24 mouse cellular contexts compared by ENCODE assay signal in genomic region chr12:111550679-111551078, GRCm38 (mm10). TPM values are rescaled to one million over a fixed set of nuclear protein-coding genes. Genes with fewer than 3 reads are reported as not detected.
A peak's percentile ranks its signal among the peaks of the same experiment; 100 is the strongest.
DNase-seq lines count a peak whose midpoint lies in the region; ATAC-seq and TF ChIP-seq lines count a peak whose summit lies in the region.
"Had no signal": no experiment of that assay in that cellular context is flagged by ENCODE, and none has a peak within 500 bp of the region (broad histone marks: within the 10 kb centered on the region; RNA-seq: fewer than 3 reads in every experiment).

No protein-coding gene starts in this region.

- no peak overlapping the region for H3K4me2 ChIP-seq in kidney, postnatal 0 days (ENCODE audit: low read length)
- no peak overlapping the region for H3K4me2 ChIP-seq in intestine, embryonic 15.5 days (replicated peaks)
- H3K4me2 ChIP-seq: embryonic facial prominence, embryonic 12.5 days; forebrain, embryonic 12.5 days; hindbrain, embryonic 15.5 days; kidney, embryonic 15.5 days; lung, embryonic 15.5 days; neural tube, embryonic 12.5 days; stomach, embryonic 15.5 days had no signal

- H3K36me3 ChIP-seq in kidney, postnatal 0 days (ENCODE audit: insufficient read depth, low read length) = 0 out of 2 replicates have a peak, but pooled peaks cover 5% of the 10 kb centered on the region
- H3K36me3 ChIP-seq in ES-Bruce4 (ENCODE audit: control insufficient read depth, insufficient read depth, low read length, poor library complexity, severe bottlenecking) (peaks cover 23% of the 10 kb centered on the region), MEL (ENCODE audit: control insufficient read depth in 1 of 2, insufficient read depth in 2 of 2, low read length in 2 of 2) (peaks cover 3 to 6% of the 10 kb centered on the region in 2 experiments; a peak in 2 of 4 replicates)
- H3K36me3 ChIP-seq in intestine, embryonic 15.5 days = peaks cover 4% of the 10 kb centered on the region; the same call in 1 of the 2 replicates

- no peak overlapping the region for H3K4me3 ChIP-seq in kidney, postnatal 0 days (replicated peaks; ENCODE audit: low read depth, low read length)
- H3K4me3 ChIP-seq in ES-Bruce4 (ENCODE audit: low read depth, low read length) (no peak overlapping the region), MEL (ENCODE audit: control insufficient read depth in 1 of 2, insufficient read depth in 1 of 2, low read depth in 2 of 2, low read length in 2 of 2) (no peak overlapping the region)
- H3K4me3 ChIP-seq in intestine, embryonic 15.5 days (replicated peaks) = no peak overlapping the region
- H3K4me3 ChIP-seq: embryonic facial prominence, embryonic 12.5 days; forebrain, embryonic 12.5 days; hindbrain, embryonic 15.5 days; kidney, embryonic 15.5 days; lung, embryonic 15.5 days; megakaryocyte, embryonic 14.5 days; neural tube, embryonic 12.5 days; stomach, embryonic 15.5 days had no signal

- no peak for TF ChIP-seq EP300 in ES-Bruce4 (IDR thresholded peaks at IDR 0.05; ENCODE audit: insufficient read depth, low read depth, low read length)
- no peak for TF ChIP-seq EP300 in MEL (IDR thresholded peaks at IDR 0.05; ENCODE audit: low read depth in 1 of 2, low read length in 2 of 2)

- H3K4me1 ChIP-seq in kidney, postnatal 0 days (replicated peaks; ENCODE audit: insufficient read depth, low read length) = no peaks in the 10 kb centered on the region
- H3K4me1 ChIP-seq in ES-Bruce4 (ENCODE audit: control insufficient read depth, insufficient read depth, low read length) (peaks cover 3% of the 10 kb centered on the region), MEL (ENCODE audit: control insufficient read depth in 1 of 2, insufficient read depth in 2 of 2, low read length in 2 of 2) (0 out of 4 replicates have a peak, but pooled peaks cover 0 to 2% of the 10 kb centered on the region in 2 experiments)
- H3K4me1 ChIP-seq in intestine, embryonic 15.5 days (replicated peaks) = no peaks in the 10 kb centered on the region
- H3K4me1 ChIP-seq: embryonic facial prominence, embryonic 12.5 days; forebrain, embryonic 12.5 days; hindbrain, embryonic 15.5 days; kidney, embryonic 15.5 days; lung, embryonic 15.5 days; neural tube, embryonic 12.5 days; stomach, embryonic 15.5 days had no signal

- TF ChIP-seq CTCF in kidney, postnatal 0 days (IDR thresholded peaks at IDR 0.05; ENCODE audit: low read depth) = peak; percentile 52; the same call in 1 of the 2 replicates
- TF ChIP-seq CTCF in ES-Bruce4 (IDR thresholded peaks at IDR 0.05; ENCODE audit: low read depth, low read length) (no peak), MEL (IDR thresholded peaks at IDR 0.05 in 2 of 3, conservative IDR thresholded peaks at IDR 0.05 in 1 of 3; ENCODE audit: control insufficient read depth in 1 of 3, insufficient read depth in 1 of 3, low read depth in 2 of 3, low read length in 3 of 3, poor library complexity in 1 of 3, severe bottlenecking in 1 of 3) (peak in 1 of 3 experiments; percentile 17; a peak in 1 of 6 replicates)

- 37% methylated on average over 1 of the region's 1 CpGs for whole genome bisulfite sequencing in kidney, postnatal 0 days
- WGBS in intestine, embryonic 15.5 days = 47% methylated on average over 1 of the region's 1 CpGs

- H3K79me2 ChIP-seq in MEL (ENCODE audit: control insufficient read depth, insufficient read depth, low read length, poor library complexity) = no peaks in the 10 kb centered on the region

- no peak for TF ChIP-seq POLR2A in ES-Bruce4 (IDR thresholded peaks at IDR 0.05; ENCODE audit: insufficient read depth, low read length)
- TF ChIP-seq POLR2A in MEL (IDR thresholded peaks at IDR 0.05; ENCODE audit: control insufficient read depth in 1 of 2, insufficient read depth in 1 of 2, low read depth in 1 of 2, low read length in 2 of 2, poor library complexity in 1 of 2) = no peak

- no peak for ATAC-seq in kidney, postnatal 0 days (replicated peaks; ENCODE audit: low FRiP score, low read depth)
- ATAC-seq in intestine, embryonic 15.5 days = no peak
- ATAC-seq: CD4-positive, CD25-positive, alpha-beta regulatory T cell, adult 4 months had no signal

- no peak for DNase-seq in kidney, postnatal 0 days (ENCODE audit: low spot score)
- no peak for DNase-seq in kidney, postnatal 4 days
- DNase-seq in MEL (ENCODE audit: low read depth, low spot score) (no peak), MN1 (ENCODE audit: low spot score) (no peak)
- DNase-seq in thymus, postnatal 36 days = no peak
- DNase-seq in right cerebral cortex, postnatal 36 days (ENCODE audit: low spot score in 2 of 2) = no peak
- DNase-seq: cerebellum, postnatal 14 days; heart, adult 11 months; heart, postnatal 10 days; layer of hippocampus, adult 9-11 months; retina, postnatal 1 day; spleen, adult 18-20 months; thymus, postnatal 14 days had no signal

- H3K27me3 ChIP-seq in kidney, postnatal 0 days (ENCODE audit: insufficient read depth, low read length) = no peaks in the 10 kb centered on the region
- H3K27me3 ChIP-seq in ES-Bruce4 (ENCODE audit: control insufficient read depth, insufficient read depth, low read length, poor library complexity, severe bottlenecking) (no peaks in the 10 kb centered on the region), MEL (ENCODE audit: control insufficient read depth in 1 of 2, insufficient read depth in 2 of 2, low read length in 2 of 2) (no peaks in the 10 kb centered on the region)
- H3K27me3 ChIP-seq in intestine, embryonic 15.5 days (replicated peaks) = no peaks in the 10 kb centered on the region
- H3K27me3 ChIP-seq: embryonic facial prominence, embryonic 12.5 days; forebrain, embryonic 12.5 days; hindbrain, embryonic 15.5 days; kidney, embryonic 15.5 days; lung, embryonic 15.5 days; megakaryocyte, embryonic 14.5 days; neural tube, embryonic 12.5 days; stomach, embryonic 15.5 days had no signal

- H3K9me3 ChIP-seq in kidney, postnatal 0 days (replicated peaks; ENCODE audit: low read length) = no peaks in the 10 kb centered on the region
- no peaks in the 10 kb centered on the region for H3K9me3 ChIP-seq in ES-Bruce4 (replicated peaks; ENCODE audit: control insufficient read depth, insufficient read depth, low read length, poor library complexity, severe bottlenecking)
- H3K9me3 ChIP-seq in MEL (replicated peaks; ENCODE audit: insufficient read depth, low read length) = no peaks in the 10 kb centered on the region
- H3K9me3 ChIP-seq in intestine, embryonic 15.5 days = no peaks in the 10 kb centered on the region
- H3K9me3 ChIP-seq: embryonic facial prominence, embryonic 12.5 days; forebrain, embryonic 12.5 days; hindbrain, embryonic 15.5 days; kidney, embryonic 15.5 days; lung, embryonic 15.5 days; megakaryocyte, embryonic 14.5 days; neural tube, embryonic 12.5 days; stomach, embryonic 15.5 days had no signal

- TF ChIP-seq RAD21 in MEL (IDR thresholded peaks at IDR 0.05; ENCODE audit: low read depth, low read length) = no peak

- H3K27ac ChIP-seq in kidney, postnatal 0 days = no peak overlapping the region
- H3K27ac ChIP-seq in ES-Bruce4 (ENCODE audit: insufficient read depth, low read length) = peak overlapping the region; percentile 1; the same call in 1 of the 2 replicates
- no peak overlapping the region for H3K27ac ChIP-seq in MEL (ENCODE audit: control insufficient read depth, low read depth, low read length)
- H3K27ac ChIP-seq in intestine, embryonic 15.5 days = 0 out of 2 replicates have a peak overlapping the region, but pooled peaks have one; percentile 5
- H3K27ac ChIP-seq: embryonic facial prominence, embryonic 12.5 days; forebrain, embryonic 12.5 days; hindbrain, embryonic 15.5 days; kidney, embryonic 15.5 days; lung, embryonic 15.5 days; neural tube, embryonic 12.5 days; stomach, embryonic 15.5 days had no signal

- H3K9ac ChIP-seq in kidney, postnatal 0 days (ENCODE audit: low read depth, low read length) = no peak overlapping the region
- no peak overlapping the region for H3K9ac ChIP-seq in ES-Bruce4 (ENCODE audit: low read depth, poor library complexity, severe bottlenecking)
- no peak overlapping the region for H3K9ac ChIP-seq in MEL (ENCODE audit: control insufficient read depth, low read depth, low read length, poor library complexity, severe bottlenecking)
- no peak overlapping the region for H3K9ac ChIP-seq in intestine, embryonic 15.5 days
- H3K9ac ChIP-seq: embryonic facial prominence, embryonic 12.5 days; forebrain, embryonic 12.5 days; hindbrain, embryonic 15.5 days; kidney, embryonic 15.5 days; lung, embryonic 15.5 days; neural tube, embryonic 12.5 days; stomach, embryonic 15.5 days had no signal

TF ChIP-seq in MEL, 35 proteins besides CTCF, POLR2A, EP300 and RAD21:
- TF ChIP-seq ZKSCAN1 (IDR thresholded peaks at IDR 0.05; ENCODE audit: low read depth, low read length) (no peak), SMC3 (IDR thresholded peaks at IDR 0.05; ENCODE audit: low read depth, low read length) (peak; percentile 8; the same call in 1 of the 2 replicates)

RNA-seq across cellular contexts. Expression of gene Eif5, which starts 12.9 kb away (rescaled TPM):
- 673 and 701 TPM in 2 replicates for polyA plus RNA-seq in kidney, postnatal 0 days (2015; fragmentation: Nextera tagmentation; extraction: Ambion mirVana)
- polyA plus RNA-seq in ES-Bruce4 (2011; ENCODE audit: insufficient read depth, insufficient read length, low read depth, missing spikeins) = 315 and 323 TPM in 2 replicates
- 183 and 201 TPM in 2 replicates for total RNA-seq in MEL (2012; rRNA removed)
- 100 to 1,000 TPM; 276 to 330 TPM for polyA plus RNA-seq in MEL (2012; ENCODE audit: insufficient read depth in 1 of 2, insufficient read length in 2 of 2, low read depth in 1 of 2, low replicate concordance in 2 of 2, missing spikeins in 1 of 2)
- polyA plus RNA-seq in intestine, embryonic 15.5 days (2015; fragmentation: Nextera tagmentation; extraction: Ambion mirVana) = 574 and 692 TPM in 2 replicates

RNA-seq across cellular contexts. Expression of gene Mark3, which starts 23.6 kb away (rescaled TPM):
- polyA plus RNA-seq in kidney, postnatal 0 days (2015; fragmentation: Nextera tagmentation; extraction: Ambion mirVana) = 37.9 and 38.6 TPM in 2 replicates
- 86.1 and 90.2 TPM in 2 replicates for polyA plus RNA-seq in ES-Bruce4 (2011; ENCODE audit: insufficient read depth, insufficient read length, low read depth, missing spikeins)
- total RNA-seq in MEL (2012; rRNA removed) = 60.2 and 71.6 TPM in 2 replicates
- polyA plus RNA-seq in MEL (2012; ENCODE audit: insufficient read depth in 1 of 2, insufficient read length in 2 of 2, low read depth in 1 of 2, low replicate concordance in 2 of 2, missing spikeins in 1 of 2) = 10 to 100 TPM in 1 of 2 experiments, not detected in 1; 43.9 TPM
- 22.4 and 30.5 TPM in 2 replicates for polyA plus RNA-seq in intestine, embryonic 15.5 days (2015; fragmentation: Nextera tagmentation; extraction: Ambion mirVana)

Comparison
In these comparisons a context has a peak if more than half of its experiments do, and no peak if none do; other contexts are left out.
1. H3K27ac ChIP-seq: peak in ES-Bruce4 (single experiment) and intestine, embryonic 15.5 days (single experiment); none in kidney, postnatal 0 days (single experiment) and MEL (single experiment).